Comparison of ENCODE assay signal across 8 mouse cellular contexts in the genomic region with DNA sequence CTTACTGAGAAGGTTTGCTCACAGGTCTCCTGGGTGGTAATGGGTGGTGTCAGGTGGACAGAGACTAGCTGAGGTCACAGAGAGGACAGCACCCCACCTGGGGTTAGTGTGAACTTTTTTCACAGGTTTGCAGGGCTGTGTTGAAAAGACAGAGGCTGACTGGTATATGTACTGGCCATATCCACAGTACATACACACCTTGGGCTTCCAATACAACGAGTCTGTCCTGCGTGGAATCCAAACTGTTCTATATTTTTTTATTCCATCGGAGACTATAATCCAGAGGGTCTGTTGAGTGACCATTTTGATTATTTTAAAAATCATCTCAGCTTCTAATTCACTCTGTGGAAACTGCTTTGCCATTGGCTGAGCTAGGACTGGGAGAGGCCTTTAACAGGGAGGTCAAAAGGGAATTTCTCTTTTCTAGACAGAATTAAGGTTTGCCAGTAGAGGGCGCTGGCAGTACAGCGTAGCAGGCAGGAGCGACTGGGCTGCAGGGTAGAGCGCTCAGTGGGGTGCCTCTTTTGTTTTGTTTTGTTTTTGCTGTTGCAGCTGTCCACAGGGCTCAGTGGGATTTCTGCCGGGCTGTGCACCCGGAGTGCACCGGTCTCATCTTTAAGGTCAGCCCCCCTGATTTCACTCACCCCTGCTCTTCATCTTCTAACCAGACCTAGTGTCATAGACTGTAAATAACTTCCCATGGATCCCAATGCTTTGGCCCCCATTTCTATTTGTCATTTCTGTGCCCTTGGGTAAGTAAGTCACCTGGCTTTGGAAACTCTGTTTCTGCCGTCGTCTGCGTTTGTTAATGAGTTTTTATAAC. TPM values are rescaled to one million over a fixed set of nuclear protein-coding genes. Genes with fewer than 3 reads are reported as not detected.
A peak's percentile ranks its signal among the peaks of the same experiment; 100 is the strongest.
DNase-seq lines count a peak whose midpoint lies in the region; ATAC-seq and TF ChIP-seq lines count a peak whose summit lies in the region.

No protein-coding gene starts in this region.

- DNase-seq in MEL (ENCODE audit: low read depth, low spot score), result peak; percentile 66
- peak; percentile 14 for DNase-seq in c-Kit-positive CD71-positive TER-119-positive erythroid progenitor cells, embryonic 14.5 days (ENCODE audit: low spot score)
- peak; percentile 88 for DNase-seq in forebrain, embryonic 14.5 days (ENCODE audit: low spot score)
- DNase-seq in layer of hippocampus, postnatal 10 days (ENCODE audit: low spot score in 2 of 2), result peak; percentile 70 to 79
- DNase-seq in lung, postnatal 14 days, result peak; percentile 84
- DNase-seq in retina, embryonic 14.5 days (ENCODE audit: low spot score), result peak; percentile 96
- DNase-seq in yolk sac, embryonic 10.5 days (ENCODE audit: low spot score), result peak; percentile 54

- no peaks in the 10 kb centered on the region for H3K79me2 ChIP-seq in MEL (ENCODE audit: control insufficient read depth, insufficient read depth, low read length, poor library complexity)

- no peak overlapping the region for H3K27ac ChIP-seq in MEL (ENCODE audit: control insufficient read depth, low read depth, low read length)
- H3K27ac ChIP-seq in forebrain, embryonic 14.5 days (ENCODE audit: low read depth, low read length), result no peak overlapping the region
- H3K27ac ChIP-seq in hindbrain, embryonic 12.5 days, result no peak overlapping the region

- no peaks in the 10 kb centered on the region for H3K9me3 ChIP-seq in MEL (replicated peaks; ENCODE audit: insufficient read depth, low read length)
- no peaks in the 10 kb centered on the region for H3K9me3 ChIP-seq in forebrain, embryonic 14.5 days (replicated peaks; ENCODE audit: control insufficient read depth, low read length)
- H3K9me3 ChIP-seq in hindbrain, embryonic 12.5 days (replicated peaks), result no peaks in the 10 kb centered on the region

- H3K4me3 ChIP-seq in MEL (ENCODE audit: control insufficient read depth in 1 of 2, insufficient read depth in 1 of 2, low read depth in 2 of 2, low read length in 2 of 2), result peak overlapping the region; percentile 16 to 30; a peak in 2 of 4 replicates
- no peak overlapping the region for H3K4me3 ChIP-seq in forebrain, embryonic 14.5 days (ENCODE audit: low read depth, low read length)
- H3K4me3 ChIP-seq in hindbrain, embryonic 12.5 days, result peak overlapping the region; percentile 11; the same call in 1 of the 2 replicates

- no peaks in the 10 kb centered on the region for H3K36me3 ChIP-seq in MEL (ENCODE audit: control insufficient read depth in 1 of 2, insufficient read depth in 2 of 2, low read length in 2 of 2)
- H3K36me3 ChIP-seq in forebrain, embryonic 14.5 days (ENCODE audit: control insufficient read depth, insufficient read depth, low read length), result no peaks in the 10 kb centered on the region
- no peaks in the 10 kb centered on the region for H3K36me3 ChIP-seq in hindbrain, embryonic 12.5 days

- TF ChIP-seq POLR2A in MEL (IDR thresholded peaks at IDR 0.05; ENCODE audit: control insufficient read depth in 1 of 2, insufficient read depth in 1 of 2, low read depth in 1 of 2, low read length in 2 of 2, poor library complexity in 1 of 2), result no peak

- peak; percentile 56 to 84 (median 81) for TF ChIP-seq CTCF in MEL (IDR thresholded peaks at IDR 0.05 in 2 of 3, conservative IDR thresholded peaks at IDR 0.05 in 1 of 3; ENCODE audit: control insufficient read depth in 1 of 3, insufficient read depth in 1 of 3, low read depth in 2 of 3, low read length in 3 of 3, poor library complexity in 1 of 3, severe bottlenecking in 1 of 3)

- ATAC-seq in forebrain, embryonic 14.5 days, result peak; percentile 74
- peak; percentile 90 for ATAC-seq in hindbrain, embryonic 12.5 days (ENCODE audit: low FRiP score)

- 20% methylated on average over 13 of the region's 13 CpGs for WGBS in forebrain, embryonic 14.5 days
- WGBS in hindbrain, embryonic 12.5 days, result 20% methylated on average over 13 of the region's 13 CpGs

- H3K27me3 ChIP-seq in MEL (ENCODE audit: control insufficient read depth in 1 of 2, insufficient read depth in 2 of 2, low read length in 2 of 2), result no peaks in the 10 kb centered on the region; a peak in 1 of 4 replicates
- H3K27me3 ChIP-seq in forebrain, embryonic 14.5 days (replicated peaks; ENCODE audit: control insufficient read depth, insufficient read depth, low read length), result no peaks in the 10 kb centered on the region
- H3K27me3 ChIP-seq in hindbrain, embryonic 12.5 days, result no peaks in the 10 kb centered on the region

- peak overlapping the region; percentile 43 for H3K4me2 ChIP-seq in forebrain, embryonic 14.5 days (ENCODE audit: low read length)
- peak overlapping the region; percentile 45 for H3K4me2 ChIP-seq in hindbrain, embryonic 12.5 days (replicated peaks)

- no peak for TF ChIP-seq EP300 in MEL (IDR thresholded peaks at IDR 0.05; ENCODE audit: low read depth in 1 of 2, low read length in 2 of 2)

- H3K9ac ChIP-seq in MEL (ENCODE audit: control insufficient read depth, low read depth, low read length, poor library complexity, severe bottlenecking), result no peak overlapping the region
- H3K9ac ChIP-seq in forebrain, embryonic 14.5 days (ENCODE audit: low read length), result peak overlapping the region; percentile 29
- H3K9ac ChIP-seq in hindbrain, embryonic 12.5 days, result no peak overlapping the region

- TF ChIP-seq RAD21 in MEL (IDR thresholded peaks at IDR 0.05; ENCODE audit: low read depth, low read length), result peak; percentile 77

- no peaks in the 10 kb centered on the region for H3K4me1 ChIP-seq in MEL (ENCODE audit: control insufficient read depth in 1 of 2, insufficient read depth in 2 of 2, low read length in 2 of 2)
- H3K4me1 ChIP-seq in forebrain, embryonic 14.5 days (ENCODE audit: control insufficient read depth, insufficient read depth, low read length), result 0 out of 2 replicates have a peak, but pooled peaks cover 4% of the 10 kb centered on the region
- 0 out of 2 replicates have a peak, but pooled peaks cover 3% of the 10 kb centered on the region for H3K4me1 ChIP-seq in hindbrain, embryonic 12.5 days

TF ChIP-seq in MEL, 35 proteins besides CTCF, POLR2A, EP300 and RAD21:
- peak; percentile 55 for TF ChIP-seq SMC3 (IDR thresholded peaks at IDR 0.05; ENCODE audit: low read depth, low read length)
- TF ChIP-seq ZC3H11A (IDR thresholded peaks at IDR 0.05; ENCODE audit: low read depth, low read length), result peak; percentile 54
- no peak for TF ChIP-seq JUND (IDR thresholded peaks at IDR 0.05; ENCODE audit: low read depth, low read length)
- no peak for TF ChIP-seq ZNF384 (IDR thresholded peaks at IDR 0.05; ENCODE audit: low read depth, low read length)
- no peak for TF ChIP-seq MAZ (IDR thresholded peaks at IDR 0.05; ENCODE audit: low read depth, low read length)

RNA-seq across cellular contexts. Expression of a gene that starts 35.9 kb away (rescaled TPM):
- 0.73 and 1.4 TPM in 2 replicates for total RNA-seq in MEL (2012; rRNA removed)
- polyA plus RNA-seq in MEL (2012; ENCODE audit: insufficient read depth in 1 of 2, insufficient read length in 2 of 2, low read depth in 1 of 2, low replicate concordance in 2 of 2, missing spikeins in 1 of 2), result 1 to 10 TPM in 1 of 2 experiments, not detected in 1; 5.1 TPM
- 0.25 and 0.32 TPM in 2 replicates for polyA plus RNA-seq in forebrain, embryonic 14.5 days (2014; fragmentation: Nextera tagmentation; extraction: Ambion mirVana)
- polyA plus RNA-seq in hindbrain, embryonic 12.5 days (2016; fragmentation: Nextera tagmentation; extraction: Ambion mirVana), result 0.14 and 0.36 TPM in 2 replicates
- under 1 TPM; 0.47 to 0.55 TPM for total RNA-seq in layer of hippocampus, postnatal 10 days (2021)

Comparison
In these comparisons a context has a peak if more than half of its experiments do, and no peak if none do; other contexts are left out.
1. DNase-seq: peak in every context shown above with its lines; median percentile 96 in retina, embryonic 14.5 days; 88 in forebrain, embryonic 14.5 days; 84 in lung, postnatal 14 days; 74 in layer of hippocampus, postnatal 10 days; 66 in MEL; 54 in yolk sac, embryonic 10.5 days; 14 in c-Kit-positive CD71-positive TER-119-positive erythroid progenitor cells, embryonic 14.5 days.